Mouse (Mus musculus) stomach, embryonic 14.5 days (tissue): Measurements from ENCODE around the gene Rilp. TPM values are rescaled to one million over a fixed set of nuclear protein-coding genes. Genes with fewer than 3 reads are reported as not detected.
A peak's percentile ranks its signal among the peaks of the same experiment; 100 is the strongest.

Experiments used
- ATAC-seq: fragments of 200-750 bp; cut with Nextera tagmentation; 2 replicates; pipeline ENCODE4 v1.8.0; 2017; ENCODE audit warnings: low read depth, moderate TSS enrichment; ENCODE audit not compliant: insufficient number of reproducible peaks, insufficient read depth, low FRiP score
- H3K27ac ChIP-seq: fragments of 300-500 bp; sonication (generic); 2 replicates; pipeline ENCODE4 v1.5.1; 2014; ENCODE audit warnings: mild to moderate bottlenecking, low read length, moderate library complexity, mixed read lengths
- H3K27me3 ChIP-seq: fragments of 300-500 bp; sonication (generic); 2 replicates; pipeline ENCODE4 v1.6.1; 2014; ENCODE audit warnings: low read length, control low read depth, mixed read lengths; ENCODE audit not compliant: control insufficient read depth, insufficient read depth
- H3K36me3 ChIP-seq: fragments of 300-500 bp; sonication (generic); 2 replicates; pipeline ENCODE4 v1.6.1; 2014; ENCODE audit warnings: mild to moderate bottlenecking, control low read depth, low read length, moderate library complexity, mixed read lengths; ENCODE audit not compliant: control insufficient read depth, insufficient read depth
- H3K4me1 ChIP-seq: fragments of 300-500 bp; sonication (generic); 2 replicates; pipeline ENCODE4 v1.6.1; 2014; ENCODE audit warnings: low read length, control low read depth, mixed read lengths; ENCODE audit not compliant: control insufficient read depth, insufficient read depth
- H3K4me2 ChIP-seq: fragments of 300-500 bp; sonication (generic); replicated peaks from 2 replicates; pipeline ENCODE4 v1.6.1; 2014; ENCODE audit warnings: low read depth, low read length, control low read depth
- H3K4me3 ChIP-seq: fragments of 300-500 bp; sonication (generic); 2 replicates; pipeline ENCODE4 v1.5.1; 2014; ENCODE audit warnings: low read depth, low read length, control low read depth
- H3K9ac ChIP-seq: fragments of 300-500 bp; sonication (generic); replicated peaks from 2 replicates; pipeline ENCODE4 v1.6.1; 2014; ENCODE audit warnings: low read depth, mild to moderate bottlenecking, control low read depth, low read length, moderate library complexity, mixed read lengths
- H3K9me3 ChIP-seq: fragments of 300-500 bp; sonication (generic); 2 replicates; pipeline ENCODE4 v1.6.1; 2016; ENCODE audit warnings: low read depth, low read length, control low read depth; ENCODE audit not compliant: control insufficient read depth
- WGBS: fragments of 180-500 bp; shearing (Covaris S2); extraction: QIAGEN DNeasy Blood & Tissue Kit; methylation state at CpG from one replicate; pipeline ENCODE4 v1.1.7; 2014; 5-methylcytosine and 5-hydroxymethylcytosine counted together
- polyA plus RNA-seq: library from polyadenylated mRNA; unstranded; fragments of >200 nt; fragmentation: Nextera tagmentation; extraction: Ambion mirVana; gene quantifications from 2 replicates; pipeline ENCODE4 v1.2.1, GENCODE M21; 2014

The Rilp gene
- polyA plus RNA-seq, 1 experiment from 2014 or later, result 0.32 TPM

DNA sequence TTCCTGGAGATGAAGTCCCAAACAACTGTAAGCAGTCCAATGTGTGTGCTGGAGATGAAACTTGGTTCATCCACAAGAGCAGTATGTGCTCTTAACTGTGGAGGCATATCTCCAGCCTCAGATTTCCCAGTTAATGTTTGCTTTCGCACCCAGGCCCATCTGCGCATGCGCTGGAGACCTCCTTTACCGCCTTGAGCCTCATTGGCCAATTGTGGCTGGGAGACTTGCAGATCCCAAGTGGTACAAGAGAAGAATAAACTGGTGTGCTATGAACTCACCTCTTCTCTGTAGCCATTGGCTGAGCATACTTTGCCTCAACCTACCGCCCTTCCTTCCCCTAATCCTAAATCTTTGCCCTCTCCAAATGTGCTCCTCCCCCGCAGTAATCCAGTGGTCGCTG lies 36.5 kb upstream of the Rilp start:
- H3K36me3 ChIP-seq, result no peaks in the 10 kb centered on the region
- peaks cover 2% of the 10 kb centered on the region; the same call in 1 of the 2 replicates for H3K4me1 ChIP-seq
- no peaks in the 10 kb centered on the region for H3K27me3 ChIP-seq
- no peak overlapping the region for H3K27ac ChIP-seq
- no peaks in the 10 kb centered on the region for H3K9me3 ChIP-seq
- no peak overlapping the region for H3K9ac ChIP-seq
- no peak overlapping the region for H3K4me3 ChIP-seq
- ATAC-seq, result no peak
- H3K4me2 ChIP-seq, result no peak overlapping the region
- 64% methylated on average over 7 of the region's 7 CpGs for WGBS

DNA sequence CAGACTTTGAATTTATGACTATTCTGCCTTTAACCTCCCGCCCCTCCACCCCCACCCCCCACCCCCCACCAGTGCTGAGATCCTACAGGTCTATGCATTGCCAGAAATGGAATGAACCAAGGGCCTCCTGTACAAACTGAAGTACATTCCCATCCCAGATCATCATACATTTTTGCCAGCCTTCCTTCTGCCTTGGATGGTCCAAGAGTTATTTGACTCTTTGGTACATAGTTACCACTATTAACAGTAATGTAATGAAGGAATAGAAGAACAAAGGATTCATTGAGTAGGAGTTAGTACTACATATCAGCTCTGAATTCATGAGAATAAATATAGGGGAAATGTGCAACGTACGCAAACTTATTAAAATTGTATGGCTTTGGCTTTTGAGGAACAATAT lies 23.7 kb upstream of the Rilp start:
- H3K36me3 ChIP-seq, result peaks cover 25% of the 10 kb centered on the region
- H3K27ac ChIP-seq, result no peak overlapping the region
- H3K4me1 ChIP-seq, result peaks cover 10% of the 10 kb centered on the region
- peak overlapping the region; percentile 72 for H3K4me3 ChIP-seq
- 26% methylated on average over 3 of the region's 3 CpGs for WGBS
- H3K27me3 ChIP-seq, result no peaks in the 10 kb centered on the region
- H3K9ac ChIP-seq, result no peak overlapping the region
- H3K4me2 ChIP-seq, result peak overlapping the region; percentile 28
- ATAC-seq, result peak; percentile 17; the same call in 1 of the 2 replicates
- no peaks in the 10 kb centered on the region for H3K9me3 ChIP-seq

DNA sequence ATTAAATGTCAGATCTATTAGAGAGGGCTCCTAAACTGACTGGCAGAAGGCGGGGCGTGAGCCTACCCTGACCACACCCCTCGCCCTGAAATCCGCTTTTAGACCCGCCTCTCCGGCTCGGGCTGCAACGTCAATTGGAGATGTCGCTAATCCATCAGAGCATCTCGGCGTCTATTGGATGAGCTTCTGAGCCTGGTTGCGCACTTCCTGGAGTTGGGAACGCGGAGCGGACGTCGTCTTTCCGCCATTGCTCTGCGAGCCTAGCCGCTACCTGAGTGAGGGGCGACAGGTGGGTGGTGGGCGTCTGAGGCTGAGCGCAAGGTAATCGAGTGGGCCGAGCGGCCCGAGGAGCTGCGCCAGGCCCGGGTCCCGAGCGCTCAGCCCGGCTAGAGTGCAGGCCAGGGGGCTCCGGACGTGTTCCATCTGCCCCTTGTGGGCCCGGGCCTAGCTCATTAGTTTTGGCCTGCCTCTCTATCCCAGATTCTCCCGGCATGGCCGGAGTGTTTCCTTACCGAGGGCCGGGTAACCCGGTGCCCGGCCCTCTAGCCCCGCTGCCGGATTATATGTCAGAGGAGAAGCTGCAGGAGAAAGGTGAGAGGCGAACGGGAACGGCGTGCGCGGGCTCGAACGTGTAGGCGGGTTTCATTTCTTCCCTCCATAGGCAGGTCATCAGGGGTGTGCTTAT lies 23.2 kb upstream of the Rilp start, which contains the start of gene Prpf8:
Gene Prpf8, plus strand, starts transcription at position 216 of the 685 bp plus-strand sequence.
- Histone ChIP-seq H3K27ac (peak within 1 kb of the TSS; percentile 41; the same call in 1 of the 2 replicates), H3K4me3 (peak within 1 kb of the TSS; percentile 72), H3K4me2 (peak within 1 kb of the TSS; percentile 69), H3K4me1 (peaks cover 10% of the 10 kb centered on the region), H3K27me3 (no peaks in the 10 kb centered on the region), H3K9me3 (no peaks in the 10 kb centered on the region), H3K9ac (peak within 1 kb of the TSS; percentile 58), H3K36me3 (peaks cover 30% of the 10 kb centered on the region)
- under 1% methylated on average over 52 of the region's 52 CpGs for WGBS
- ATAC-seq, result peak; percentile 99

DNA sequence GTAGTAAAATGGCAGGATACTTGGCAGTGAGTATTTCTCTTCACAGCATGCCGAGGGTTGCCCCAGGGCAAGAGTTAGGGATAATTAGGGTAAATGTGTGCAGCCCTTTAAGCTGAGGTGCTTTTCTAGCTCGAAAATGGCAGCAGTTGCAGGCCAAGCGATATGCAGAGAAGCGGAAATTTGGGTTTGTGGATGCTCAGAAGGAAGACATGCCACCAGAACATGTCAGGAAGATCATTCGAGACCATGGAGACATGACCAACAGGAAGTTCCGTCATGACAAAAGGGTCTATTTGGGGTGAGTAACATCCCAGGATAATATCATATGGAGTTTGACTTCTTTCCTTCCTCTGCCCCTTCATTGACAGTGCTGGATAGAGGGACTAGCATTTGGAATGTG lies 22.4 kb upstream of the Rilp start:
- H3K9ac ChIP-seq, result peak overlapping the region; percentile 58
- H3K9me3 ChIP-seq, result no peaks in the 10 kb centered on the region
- peak overlapping the region; percentile 69 for H3K4me2 ChIP-seq
- peak overlapping the region; percentile 72 for H3K4me3 ChIP-seq
- no peak overlapping the region for H3K27ac ChIP-seq
- H3K27me3 ChIP-seq, result no peaks in the 10 kb centered on the region
- H3K36me3 ChIP-seq, result peaks cover 38% of the 10 kb centered on the region
- H3K4me1 ChIP-seq, result peaks cover 10% of the 10 kb centered on the region
- 39% methylated on average over 6 of the region's 6 CpGs for WGBS
- no peak for ATAC-seq

DNA sequence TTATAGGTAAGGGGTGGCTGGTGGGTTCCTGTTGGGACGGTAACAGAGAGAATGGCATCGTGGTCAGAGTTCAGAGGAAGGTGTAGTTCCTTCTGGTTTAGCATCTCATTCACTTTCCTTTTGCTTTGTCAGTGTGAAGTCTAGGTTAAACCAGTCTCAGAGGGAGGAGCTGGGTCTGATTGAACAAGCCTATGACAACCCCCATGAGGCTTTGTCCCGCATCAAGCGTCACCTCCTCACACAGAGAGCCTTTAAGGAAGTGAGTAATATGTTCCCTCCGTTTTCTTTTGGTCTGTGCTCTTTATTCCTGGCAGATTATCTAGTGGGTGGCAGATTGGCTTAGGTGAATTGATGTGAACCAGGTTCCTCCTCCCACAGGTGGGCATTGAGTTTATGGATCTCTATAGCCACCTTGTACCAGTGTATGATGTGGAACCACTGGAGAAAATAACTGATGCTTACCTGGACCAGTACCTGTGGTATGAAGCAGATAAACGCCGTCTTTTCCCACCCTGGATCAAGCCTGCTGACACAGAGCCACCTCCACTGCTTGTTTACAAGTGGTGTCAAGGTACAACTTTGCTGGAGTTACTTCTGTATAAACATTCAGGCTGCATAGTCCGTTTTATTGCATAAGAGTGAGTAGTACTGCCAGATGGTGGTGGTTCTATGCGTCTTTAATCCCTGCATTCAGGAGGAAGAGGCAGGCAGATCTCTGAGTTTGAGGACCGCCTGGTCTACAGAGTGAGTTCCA lies 15.4 kb upstream of the Rilp start:
- Histone ChIP-seq H3K27ac (no peak overlapping the region), H3K9ac (no peak overlapping the region), H3K36me3 (peaks cover 98% of the 10 kb centered on the region), H3K9me3 (no peaks in the 10 kb centered on the region), H3K4me3 (no peak overlapping the region), H3K4me2 (no peak overlapping the region), H3K27me3 (no peaks in the 10 kb centered on the region), H3K4me1 (no peaks in the 10 kb centered on the region)
- WGBS, result 88% methylated on average over 10 of the region's 10 CpGs
- ATAC-seq, result no peak

DNA sequence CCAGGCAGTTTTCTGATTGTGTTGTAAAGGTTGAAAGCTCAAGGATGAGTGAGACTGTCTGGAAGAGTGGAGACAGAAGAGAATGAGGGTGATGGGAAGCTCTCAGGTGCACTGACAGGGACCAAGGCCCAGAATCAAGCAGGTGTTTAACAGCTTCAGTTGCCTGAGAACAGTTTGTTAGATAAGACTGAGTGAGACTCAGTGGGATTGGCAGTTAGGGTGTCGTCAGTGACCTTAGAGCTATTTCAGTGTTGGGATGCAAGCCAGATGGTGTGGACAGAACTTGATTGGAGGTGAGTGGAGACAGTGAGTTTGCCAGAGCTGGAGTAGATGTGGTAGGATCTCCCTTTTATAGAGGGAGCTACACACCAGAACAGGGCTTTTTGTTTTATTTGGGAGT lies 11.8 kb upstream of the Rilp start:
- whole genome bisulfite sequencing, result 77% methylated on average over 1 of the region's 1 CpGs
- Histone ChIP-seq H3K36me3 (peaks cover 97% of the 10 kb centered on the region), H3K4me1 (no peaks in the 10 kb centered on the region), H3K4me2 (no peak overlapping the region), H3K27ac (no peak overlapping the region), H3K4me3 (no peak overlapping the region), H3K27me3 (no peaks in the 10 kb centered on the region), H3K9ac (no peak overlapping the region), H3K9me3 (no peaks in the 10 kb centered on the region)
- no peak for ATAC-seq

DNA sequence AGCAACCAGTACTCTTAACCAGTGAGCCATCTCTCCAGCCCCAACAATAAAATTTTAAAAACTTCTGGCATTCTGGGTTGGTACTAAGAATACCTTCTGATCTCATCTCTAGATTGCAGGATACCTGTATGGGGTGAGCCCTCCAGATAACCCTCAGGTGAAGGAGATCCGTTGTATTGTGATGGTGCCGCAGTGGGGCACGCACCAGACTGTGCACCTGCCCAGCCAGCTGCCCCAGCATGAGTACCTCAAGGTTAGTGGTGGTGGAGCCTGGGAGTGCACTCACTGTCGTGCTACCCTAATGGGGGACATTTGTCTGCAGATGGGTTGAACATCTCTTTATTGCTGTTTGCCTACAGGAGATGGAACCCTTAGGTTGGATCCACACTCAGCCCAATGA lies 1.7 kb upstream of the Rilp start:
- Histone ChIP-seq H3K4me3 (no peak overlapping the region), H3K4me1 (peaks cover 16% of the 10 kb centered on the region), H3K9ac (no peak overlapping the region), H3K27me3 (no peaks in the 10 kb centered on the region), H3K36me3 (peaks cover 61% of the 10 kb centered on the region), H3K27ac (no peak overlapping the region), H3K4me2 (no peak overlapping the region), H3K9me3 (no peaks in the 10 kb centered on the region)
- ATAC-seq, result no peak
- 92% methylated on average over 4 of the region's 4 CpGs for WGBS

DNA sequence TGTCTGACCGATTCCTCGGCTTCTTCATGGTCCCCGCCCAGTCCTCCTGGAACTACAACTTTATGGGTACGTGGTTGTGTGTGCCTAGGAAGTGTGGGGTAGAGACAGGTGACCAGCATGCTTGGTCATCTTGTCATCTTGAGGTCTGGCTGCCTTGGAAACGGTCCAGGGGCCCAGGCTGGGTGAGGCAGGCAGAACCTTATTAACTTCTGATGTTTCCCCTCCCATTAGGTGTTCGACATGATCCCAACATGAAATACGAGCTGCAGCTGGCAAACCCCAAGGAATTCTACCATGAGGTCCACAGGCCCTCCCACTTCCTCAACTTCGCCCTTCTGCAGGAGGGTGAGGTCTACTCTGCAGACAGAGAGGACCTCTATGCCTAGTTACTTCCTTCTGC lies 990 bp upstream of the Rilp start:
- Histone ChIP-seq H3K9me3 (no peaks in the 10 kb centered on the region), H3K27ac (no peak overlapping the region), H3K4me1 (peaks cover 16% of the 10 kb centered on the region), H3K9ac (no peak overlapping the region), H3K27me3 (no peaks in the 10 kb centered on the region), H3K4me2 (no peak overlapping the region), H3K4me3 (no peak overlapping the region), H3K36me3 (peaks cover 53% of the 10 kb centered on the region)
- 63% methylated on average over 8 of the region's 8 CpGs for WGBS
- no peak for ATAC-seq
